Mouse (Mus musculus): ENCODE data around the gene Bmp3. TPM values are rescaled to one million over a fixed set of nuclear protein-coding genes. Genes with fewer than 3 reads are reported as not detected.

The Bmp3 gene
- under 1 TPM; 0.14 to 0.16 TPM for total RNA-seq (2021)

DNA sequence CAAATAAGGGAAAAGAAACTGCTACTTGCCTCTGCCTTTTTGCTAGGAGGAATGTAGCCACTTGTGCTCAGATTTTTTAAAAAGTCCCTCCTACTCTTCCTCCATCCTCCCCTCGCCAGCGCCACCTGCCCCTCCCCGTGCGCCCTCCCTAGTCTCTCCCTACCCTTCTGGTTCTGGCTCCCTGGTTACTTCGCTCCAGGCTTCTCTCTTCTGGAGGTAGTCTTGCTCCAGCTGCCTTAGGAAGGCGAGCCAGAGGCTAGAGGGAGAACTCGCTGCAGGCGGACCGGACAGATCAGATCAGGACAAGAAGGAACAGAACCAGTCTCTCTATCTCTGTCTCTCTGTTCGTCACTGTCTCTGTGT lies at the start of gene Bmp3:
Gene Bmp3, plus strand, starts transcription at position 152 of the 363 bp plus-strand sequence.
- no peak for DNase-seq (ENCODE audit: low spot score)
- intact Hi-C loops (cut with DNase I), result no loop called here

DNA sequence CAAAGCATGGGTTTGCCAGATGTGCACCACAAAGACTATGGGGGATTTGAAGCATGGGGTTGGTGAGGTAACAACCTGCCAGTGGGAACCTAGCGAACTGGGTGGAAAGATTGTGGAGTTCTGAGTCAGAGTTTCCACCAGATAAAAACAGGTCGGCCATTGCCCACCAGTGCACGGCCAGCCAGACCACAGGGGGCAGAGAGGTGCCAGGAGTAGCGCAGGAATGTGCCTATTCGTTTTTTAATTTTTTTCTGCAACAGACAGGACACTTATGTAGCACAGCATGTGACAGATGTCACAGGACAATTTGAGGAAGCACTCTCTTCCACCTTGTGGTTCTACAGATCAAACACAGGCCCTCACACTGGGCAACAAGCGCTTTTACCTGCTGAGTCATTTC lies 49.5 kb upstream of the Bmp3 start:
- intact Hi-C loops (cut with DNase I), result no loop called here
- DNase-seq (ENCODE audit: low spot score), result no peak

DNA sequence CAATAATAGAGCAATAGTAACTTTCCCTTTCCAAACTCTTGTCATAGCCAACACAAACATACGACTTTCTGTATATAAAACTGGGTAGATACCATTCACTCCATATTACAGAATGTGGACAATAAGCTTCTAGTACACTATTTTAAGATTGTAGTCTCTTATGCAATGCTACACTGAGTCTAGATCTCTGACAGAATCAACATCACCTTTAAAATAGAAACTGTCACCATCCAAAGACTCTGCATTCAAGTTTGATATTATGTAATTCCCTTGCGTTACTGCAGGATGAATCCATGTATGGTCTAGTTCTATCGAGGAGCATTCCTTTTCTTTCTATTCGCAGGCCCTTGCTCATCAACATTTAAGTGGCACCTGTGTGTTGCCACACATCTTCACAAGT lies 47.7 kb upstream of the Bmp3 start:
- intact Hi-C loops (cut with DNase I), result no loop called here

DNA sequence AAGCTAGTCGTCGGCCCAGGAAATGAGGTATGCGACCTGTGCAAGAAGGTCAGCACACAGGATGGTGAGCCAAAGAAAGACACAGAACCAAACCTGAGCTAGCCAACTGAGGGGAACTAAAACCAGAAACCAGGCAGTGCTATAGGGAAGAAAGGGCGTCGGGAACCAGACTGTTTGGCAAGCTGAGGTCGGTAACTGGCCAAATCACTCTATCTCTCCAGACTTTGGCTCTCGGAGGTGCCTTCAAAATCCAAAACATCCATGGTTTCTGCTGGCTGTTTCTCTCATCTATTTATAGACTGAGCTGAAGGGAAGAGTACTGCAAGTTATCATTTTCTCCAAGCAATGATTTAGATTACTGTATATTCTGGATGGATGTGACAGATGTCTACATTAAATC lies 47.2 kb upstream of the Bmp3 start:
- DNase-seq (ENCODE audit: low spot score), result no peak
- intact Hi-C loops (cut with DNase I), result no loop called here

More for the DNA sequence above, 47.7 kb upstream of the Bmp3 start:
- DNase-seq (ENCODE audit: low spot score), result no peak

DNA sequence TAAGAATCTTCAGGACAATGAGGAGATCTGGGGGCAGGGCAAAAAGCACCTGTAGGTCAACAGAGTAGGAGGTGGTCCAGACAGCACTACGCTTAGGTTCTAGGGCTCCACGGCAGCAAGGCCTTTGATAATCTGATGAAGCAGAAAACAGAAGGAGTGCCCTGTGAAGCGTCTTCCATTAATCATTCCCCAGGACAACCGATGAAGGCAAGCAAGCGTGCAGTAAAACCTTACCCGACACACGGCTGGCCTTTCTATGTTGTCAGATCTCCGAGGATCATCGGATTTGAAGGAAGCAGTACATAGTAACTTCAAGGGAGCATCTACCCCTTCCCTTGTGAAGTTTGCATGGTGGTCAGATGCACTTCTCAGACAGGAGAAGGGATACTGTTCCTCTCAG lies 46.3 kb upstream of the Bmp3 start:
- intact Hi-C loops (cut with DNase I), result no loop called here

DNA sequence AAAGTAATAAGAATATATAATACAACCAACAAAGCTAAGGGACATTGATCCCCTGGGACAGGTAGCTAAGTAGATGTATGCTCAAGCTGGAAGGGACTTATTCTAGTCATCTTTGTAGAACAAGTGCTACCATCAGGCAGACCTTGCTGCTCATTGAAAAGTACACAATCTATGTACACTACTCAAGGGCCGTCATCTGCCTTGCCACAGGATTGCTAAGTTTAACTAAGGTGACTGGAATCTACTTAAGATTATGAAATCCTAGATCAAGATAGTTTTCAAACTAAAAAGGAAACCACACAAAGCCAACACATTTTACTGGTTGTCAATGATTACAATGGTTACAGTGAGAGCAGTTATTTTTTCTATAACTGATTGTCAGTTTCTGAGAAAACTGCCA lies 41.8 kb upstream of the Bmp3 start:
- intact Hi-C loops (cut with DNase I), result no loop called here

More for the DNA sequence above, 46.3 kb upstream of the Bmp3 start:
- no peak for DNase-seq (ENCODE audit: low spot score)

DNA sequence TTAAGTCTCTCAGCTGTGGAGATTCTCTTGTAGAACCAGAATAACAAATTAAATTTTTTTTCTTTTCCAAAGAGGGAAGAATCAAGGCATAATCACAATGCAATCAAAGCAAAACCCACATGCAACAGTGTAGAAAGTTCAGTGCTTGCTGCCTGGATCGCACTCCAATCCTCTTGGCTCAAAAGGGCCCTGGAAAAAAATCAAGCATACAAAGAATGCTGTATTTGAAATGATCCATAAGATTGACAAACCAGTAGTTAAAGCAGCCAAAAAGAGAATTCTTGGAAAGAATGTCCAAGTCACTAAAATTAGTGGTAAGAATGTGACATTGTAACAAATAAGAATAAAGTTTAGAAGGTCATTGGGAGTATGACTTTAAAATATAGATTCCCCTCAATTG lies 38.9 kb upstream of the Bmp3 start:
- intact Hi-C loops (cut with DNase I), result no loop called here

More for the DNA sequence above, 41.8 kb upstream of the Bmp3 start:
- DNase-seq (ENCODE audit: low spot score), result no peak

DNA sequence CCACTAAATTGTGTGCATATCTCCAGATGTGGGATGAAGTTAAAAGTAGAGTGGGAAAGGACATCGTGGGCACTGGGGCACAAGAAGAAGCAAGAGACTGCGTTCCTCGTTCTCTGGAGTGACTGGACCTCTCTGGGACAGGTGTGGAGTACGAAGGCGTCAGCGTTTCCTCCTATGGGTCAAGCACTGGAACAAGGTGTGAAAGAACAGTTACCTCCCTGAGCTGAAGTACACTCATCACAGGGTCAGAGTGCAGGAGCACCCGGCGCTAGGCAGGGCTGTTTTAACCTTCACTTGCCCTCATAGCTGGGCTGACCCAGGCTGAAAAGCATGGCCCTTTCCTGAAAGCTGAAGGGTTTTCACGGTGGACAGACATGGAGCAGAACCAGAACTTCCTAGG lies 20.5 kb upstream of the Bmp3 start:
- DNase-seq (ENCODE audit: low spot score), result no peak
- intact Hi-C loops (cut with DNase I), result no loop called here

More for the DNA sequence above, 38.9 kb upstream of the Bmp3 start:
- no peak for DNase-seq (ENCODE audit: low spot score)

DNA sequence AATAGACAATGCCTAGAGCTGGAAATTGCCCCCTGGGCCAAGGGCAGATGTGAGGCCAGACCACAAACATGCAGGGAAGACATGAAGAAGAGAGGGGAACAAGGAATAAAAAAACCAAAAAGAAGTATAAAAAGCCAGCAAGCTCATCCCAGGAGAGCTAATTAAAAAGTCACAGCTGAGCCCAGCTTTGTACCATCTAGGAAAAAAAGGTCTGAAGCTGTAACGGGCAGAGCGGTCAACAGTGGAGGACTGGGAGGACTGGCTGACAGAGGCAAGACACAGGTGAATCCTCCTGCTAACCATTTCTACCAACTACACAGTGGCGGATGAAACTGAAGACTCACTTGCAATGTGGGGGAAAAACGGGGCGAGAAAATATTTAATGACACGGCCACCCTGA lies 19.9 kb upstream of the Bmp3 start:
- no peak for DNase-seq (ENCODE audit: low spot score)
- intact Hi-C loops (cut with DNase I), result no loop called here

DNA sequence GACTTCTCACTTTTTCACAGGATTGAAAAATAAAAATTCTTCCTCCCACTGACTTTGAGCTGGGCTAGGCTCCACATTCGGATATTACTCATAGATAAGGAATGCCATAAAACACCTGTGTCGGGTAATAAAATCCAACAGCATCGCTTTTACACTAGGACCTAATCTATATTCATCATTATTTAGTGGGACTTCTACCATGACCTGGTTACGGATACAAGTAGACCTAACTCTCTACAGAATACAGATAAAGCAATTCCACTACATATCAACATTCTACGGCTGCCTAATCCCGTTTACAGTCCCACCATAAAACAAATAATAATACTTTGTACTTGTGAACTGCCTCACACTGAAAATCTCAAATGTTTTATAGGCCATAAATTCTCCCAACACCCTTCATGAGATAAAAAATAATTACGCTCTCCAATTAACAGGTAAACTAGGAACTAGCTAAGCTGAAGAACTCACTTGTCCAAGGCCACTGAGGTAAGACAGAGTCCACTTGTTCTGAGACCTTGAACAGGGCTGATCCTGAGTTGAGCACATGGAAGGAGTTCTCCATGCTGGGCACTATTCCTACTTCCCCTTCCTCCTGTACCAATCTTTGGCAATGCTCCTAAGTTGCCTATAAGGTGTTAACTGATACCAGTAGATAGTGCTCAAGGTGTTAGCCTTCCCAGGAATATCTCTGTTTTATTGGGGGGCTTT lies 11.5 kb upstream of the Bmp3 start:
- intact Hi-C loops (cut with DNase I), result no loop called here
- DNase-seq (ENCODE audit: low spot score), result no peak

DNA sequence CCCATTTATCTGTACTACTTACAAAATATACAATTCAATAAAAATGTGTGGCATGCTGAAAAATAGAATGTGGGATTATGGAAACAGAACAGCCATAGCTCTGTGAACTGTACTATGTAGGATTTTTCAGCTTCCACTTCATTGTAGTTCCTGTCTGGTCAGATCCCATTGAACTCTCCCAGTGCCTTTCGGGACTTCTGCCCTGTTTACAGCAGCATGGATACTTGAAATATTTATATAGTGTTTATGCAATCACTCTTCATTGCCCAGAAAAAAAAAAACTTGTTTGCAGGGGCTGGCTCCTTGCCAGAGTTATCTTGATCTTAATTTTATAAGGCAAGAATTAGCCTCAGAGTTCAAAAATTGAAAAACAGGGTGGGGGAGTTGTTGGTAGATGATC lies 9.6 kb upstream of the Bmp3 start:
- DNase-seq (ENCODE audit: low spot score), result no peak
- intact Hi-C loops (cut with DNase I), result no loop called here

DNA sequence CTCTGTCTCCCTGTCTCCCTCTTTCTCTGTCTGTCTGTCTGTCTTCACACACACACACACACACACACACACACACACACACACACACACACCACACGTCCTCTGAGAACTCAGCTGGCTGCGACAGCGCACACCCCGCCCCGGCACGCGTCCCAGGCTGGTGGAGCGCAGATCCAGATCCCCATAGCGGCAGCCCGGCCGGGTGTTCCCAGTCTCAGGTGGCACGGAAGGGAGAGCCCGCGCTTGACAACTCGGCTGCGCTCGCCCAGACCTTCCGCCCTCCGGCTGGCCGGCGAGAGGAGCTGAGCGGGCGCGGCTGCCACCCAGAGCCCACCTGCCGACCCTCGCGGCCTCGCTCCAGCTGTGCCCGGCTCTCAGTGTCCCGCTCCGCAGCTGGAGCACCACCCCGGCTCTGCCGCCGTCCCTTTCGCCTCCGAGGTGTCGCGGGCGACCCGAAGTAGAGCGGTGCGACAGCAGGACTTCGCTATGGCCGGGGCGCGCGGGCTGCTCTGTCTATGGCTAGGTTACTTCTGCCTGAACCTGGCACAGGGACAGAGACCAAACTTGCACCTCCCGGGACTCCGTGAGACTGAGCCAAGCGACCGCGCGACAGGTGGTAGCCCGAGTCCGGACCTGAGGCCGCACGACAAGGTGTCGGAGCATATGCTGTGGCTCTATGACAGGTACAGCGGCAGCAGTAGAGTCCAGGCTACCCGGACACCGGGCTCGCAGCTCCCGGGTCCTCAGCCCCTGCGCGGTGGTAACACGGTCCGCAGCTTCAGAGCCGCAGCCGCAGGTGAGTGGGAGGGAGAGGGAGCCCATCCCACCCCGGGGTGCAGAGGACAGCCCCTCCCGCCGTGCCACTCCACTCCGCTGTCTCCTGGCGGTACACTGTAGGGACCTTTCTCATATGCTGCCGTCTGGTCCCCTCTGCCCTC lies 681 bp downstream of the Bmp3 start:
- intact Hi-C loops (cut with DNase I), result no loop called here
- DNase-seq (ENCODE audit: low spot score), result no peak

DNA sequence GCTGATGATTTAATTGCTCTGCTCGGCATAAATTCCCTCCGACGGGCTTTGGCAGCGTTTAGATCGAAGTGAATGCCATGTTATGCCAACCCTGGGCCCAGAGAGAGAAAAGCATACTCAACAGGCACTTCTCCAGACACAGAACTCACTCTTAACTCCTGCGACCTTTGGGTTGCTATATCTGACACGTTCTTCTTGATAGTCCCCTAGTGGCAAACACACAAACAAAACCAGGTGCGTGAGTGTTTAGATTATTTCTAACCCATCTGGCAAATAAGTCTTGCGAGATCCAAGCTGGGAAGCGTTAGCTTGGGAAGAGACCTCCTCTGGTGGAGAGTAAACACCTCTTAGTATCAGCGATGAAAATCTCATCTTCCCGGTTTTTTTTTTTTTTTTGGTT lies 1.5 kb downstream of the Bmp3 start:
- no peak for DNase-seq (ENCODE audit: low spot score)
- intact Hi-C loops (cut with DNase I), result no loop called here

DNA sequence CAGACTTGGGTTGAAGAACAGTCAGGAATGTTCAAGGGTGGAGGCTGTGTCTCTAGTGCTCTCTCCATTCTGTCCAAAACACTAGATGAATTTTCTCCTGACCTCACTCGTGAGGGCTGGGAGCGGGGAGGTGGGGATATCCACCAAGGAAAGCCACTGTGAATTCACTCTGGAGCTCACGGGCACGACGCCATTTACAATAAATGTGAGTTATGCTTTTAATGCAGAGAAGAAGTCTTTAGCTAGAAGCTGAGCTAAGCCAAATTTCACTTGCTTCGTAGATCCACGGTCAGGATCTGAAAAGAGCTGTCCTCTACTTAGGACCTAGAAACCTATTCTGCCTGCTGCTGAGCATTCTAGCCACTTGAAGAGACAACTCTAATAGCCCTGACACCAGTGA lies 2.1 kb downstream of the Bmp3 start:
- intact Hi-C loops (cut with DNase I), result no loop called here
- DNase-seq (ENCODE audit: low spot score), result no peak

DNA sequence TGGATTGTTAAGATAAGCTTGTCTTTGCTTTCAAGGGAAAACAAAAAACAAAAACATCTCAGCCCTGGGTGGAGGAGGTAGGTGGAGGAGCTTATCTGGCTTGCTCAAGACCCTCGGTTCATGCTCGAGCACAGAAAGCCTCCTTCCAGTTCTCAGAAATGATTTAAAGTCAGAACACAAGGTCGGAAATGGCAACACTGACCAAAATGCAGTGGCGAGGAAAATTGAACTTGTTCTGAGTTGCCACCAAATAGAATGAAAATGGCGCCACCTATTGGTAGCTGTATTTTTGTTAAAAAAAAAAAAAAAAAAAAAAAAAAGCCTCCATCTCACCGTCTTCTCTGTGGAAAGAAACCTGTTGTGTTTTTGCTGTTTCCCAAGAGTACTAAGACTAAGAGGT lies 9.7 kb downstream of the Bmp3 start:
- intact Hi-C loops (cut with DNase I), result loop anchor here (1.0 kb wide), 1 partner anchor 516 kb away; no protein-coding TSS in a partner anchor
- no peak for DNase-seq (ENCODE audit: low spot score)

DNA sequence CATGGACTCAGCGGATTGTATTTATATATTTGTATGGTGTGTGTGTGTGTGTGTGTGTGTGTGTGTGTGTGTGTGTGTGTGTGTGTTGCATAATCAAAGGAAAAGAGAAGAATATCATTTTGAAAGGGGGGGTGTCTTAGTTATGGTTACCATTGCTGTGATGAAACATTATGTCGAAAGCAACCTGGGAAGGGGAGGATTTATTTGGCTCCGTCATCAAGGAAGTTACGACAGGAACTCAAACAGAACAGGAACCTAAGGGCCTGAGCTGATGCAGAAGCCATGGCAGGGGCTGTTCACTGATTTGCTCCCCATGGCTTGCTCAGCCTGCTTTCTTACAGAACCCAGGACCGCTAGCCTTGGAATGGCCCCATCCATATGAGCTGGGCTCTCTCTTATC lies 10.9 kb downstream of the Bmp3 start:
- intact Hi-C loops (cut with DNase I), result loop anchor here (5.0 kb wide), 1 partner anchor 1738 kb away; no protein-coding TSS in a partner anchor
- no peak for DNase-seq (ENCODE audit: low spot score)

DNA sequence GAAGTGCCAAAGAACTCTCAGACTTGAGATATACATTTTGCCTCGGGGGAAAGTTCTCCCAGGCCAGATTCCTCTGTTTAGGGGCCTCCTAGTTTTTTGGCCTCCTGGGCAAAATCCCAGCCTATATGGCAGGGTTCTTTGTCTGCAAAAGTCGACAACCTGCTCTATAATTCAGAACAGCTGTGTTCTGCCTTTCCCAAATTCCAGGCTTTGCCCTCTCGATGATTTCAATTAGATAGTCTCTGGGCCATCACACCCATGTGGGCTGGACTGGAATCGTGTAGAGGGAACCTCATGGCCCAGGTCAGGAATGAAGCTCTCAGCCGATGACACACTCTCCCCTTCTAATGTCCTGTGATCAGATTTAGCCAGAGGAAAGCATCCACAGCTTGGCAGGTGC lies 21.8 kb downstream of the Bmp3 start:
- intact Hi-C loops (cut with DNase I), result no loop called here
- no peak for DNase-seq (ENCODE audit: low spot score)

DNA sequence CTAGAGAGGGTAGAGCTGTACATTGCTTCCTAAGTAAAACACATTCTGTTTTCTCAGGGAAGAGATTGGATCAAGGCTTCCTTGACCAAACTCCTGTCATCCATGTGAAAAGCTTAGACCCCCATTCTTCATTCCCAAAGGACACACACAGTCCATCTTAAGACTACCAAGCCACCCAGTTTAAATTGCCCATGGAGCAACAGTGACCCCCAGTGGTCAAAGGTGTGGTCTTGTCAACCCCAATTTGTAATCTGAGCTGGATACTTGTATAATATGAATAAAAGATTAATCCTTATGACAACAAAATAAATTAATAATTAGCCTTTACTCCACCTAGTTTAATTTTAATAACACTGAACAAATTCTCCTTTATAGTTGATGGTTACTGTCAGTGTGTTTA lies 24.7 kb downstream of the Bmp3 start:
- intact Hi-C loops (cut with DNase I), result loop anchor here (1.0 kb wide), 1 partner anchor 530 kb away; no protein-coding TSS in a partner anchor
- DNase-seq (ENCODE audit: low spot score), result no peak

DNA sequence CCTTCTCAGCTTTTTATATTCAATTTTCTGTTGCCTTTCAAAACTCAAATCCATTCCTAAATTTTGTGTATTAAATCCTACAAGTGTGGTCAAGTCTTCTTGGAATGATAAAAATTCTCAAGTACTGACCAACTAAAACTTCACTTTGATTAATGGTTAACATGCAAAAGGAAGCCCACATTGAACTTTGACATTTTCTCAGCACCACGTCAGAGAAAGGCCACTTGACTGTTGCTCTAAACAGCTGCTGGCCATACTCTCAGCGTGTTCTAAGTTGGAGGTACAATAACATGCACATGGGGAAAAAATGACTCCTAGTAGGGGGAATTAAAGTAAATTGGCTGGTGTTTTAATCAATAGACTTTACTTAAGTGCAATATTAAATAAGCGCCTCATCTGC lies 27.9 kb downstream of the Bmp3 start:
- intact Hi-C loops (cut with DNase I), result no loop called here
- DNase-seq (ENCODE audit: low spot score), result no peak

DNA sequence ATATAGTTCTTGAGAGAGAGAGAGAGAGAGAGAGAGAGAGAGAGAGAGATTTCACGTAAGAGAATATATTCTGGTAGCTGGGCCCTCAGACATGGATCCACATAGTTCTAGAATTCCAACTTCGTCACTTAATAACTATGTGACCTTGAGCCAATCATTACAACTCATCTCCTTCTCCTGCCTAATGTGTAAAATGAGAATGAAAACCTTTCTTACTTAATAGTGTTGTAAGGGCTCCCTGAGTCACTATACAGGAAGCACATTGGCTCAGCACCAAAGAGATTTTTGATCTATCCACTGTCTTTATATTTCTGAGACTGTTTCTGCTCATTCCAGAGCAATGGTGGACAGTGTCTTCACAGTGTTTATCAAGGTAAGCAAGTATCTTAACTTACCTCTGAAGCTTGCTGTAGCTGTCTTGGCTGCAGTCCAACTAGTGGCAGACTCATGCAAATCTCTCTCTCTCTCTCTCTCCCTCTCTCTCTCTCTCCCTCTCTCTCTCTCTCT lies 36.4 kb downstream of the Bmp3 start:
- intact Hi-C loops (cut with DNase I), result no loop called here
- no peak for DNase-seq (ENCODE audit: low spot score)

DNA sequence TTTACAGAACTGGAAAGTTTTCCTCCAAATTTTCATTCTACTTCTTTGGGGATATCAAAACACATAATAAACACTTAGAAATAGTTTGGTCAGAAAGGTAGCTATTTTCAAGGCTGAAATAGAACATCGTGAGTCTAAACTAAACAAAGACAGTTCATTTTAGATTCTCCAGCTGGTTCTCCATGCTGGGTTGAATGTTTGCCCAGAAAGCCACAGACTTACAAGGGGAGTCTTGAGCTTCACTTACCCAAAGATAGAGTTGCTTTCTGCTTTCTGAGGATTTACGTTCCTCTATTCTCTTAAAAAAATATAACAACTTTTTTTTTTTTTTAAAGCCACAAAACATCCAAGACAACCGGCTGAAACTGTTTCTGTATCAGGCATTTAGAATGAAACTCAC lies 40.1 kb downstream of the Bmp3 start:
- no peak for DNase-seq (ENCODE audit: low spot score)
- intact Hi-C loops (cut with DNase I), result no loop called here

Measured in heart, postnatal 25 days (tissue).